Mouse (Mus musculus) layer of hippocampus, postnatal 25 days (tissue): ENCODE data around the gene Padi2. TPM values are rescaled to one million over a fixed set of nuclear protein-coding genes. Genes with fewer than 3 reads are reported as not detected.

Source experiments
- DNase-seq, 2 experiments: peaks; one replicate each; pipeline ENCODE4 v3.0.0; 2022; ENCODE audit warnings: mixed read lengths in 2 of 2, low spot score in 1 of 2; ENCODE audit errors: extremely low spot score in 1 of 2
- total RNA-seq, 2 experiments: library from RNA; stranded (reverse); gene quantifications; 2 replicates each; pipeline ENCODE4 v1.2.3; 2021

Padi2 gene
- 10 to 100 TPM; 21.2 to 22.2 TPM for total RNA-seq

DNA sequence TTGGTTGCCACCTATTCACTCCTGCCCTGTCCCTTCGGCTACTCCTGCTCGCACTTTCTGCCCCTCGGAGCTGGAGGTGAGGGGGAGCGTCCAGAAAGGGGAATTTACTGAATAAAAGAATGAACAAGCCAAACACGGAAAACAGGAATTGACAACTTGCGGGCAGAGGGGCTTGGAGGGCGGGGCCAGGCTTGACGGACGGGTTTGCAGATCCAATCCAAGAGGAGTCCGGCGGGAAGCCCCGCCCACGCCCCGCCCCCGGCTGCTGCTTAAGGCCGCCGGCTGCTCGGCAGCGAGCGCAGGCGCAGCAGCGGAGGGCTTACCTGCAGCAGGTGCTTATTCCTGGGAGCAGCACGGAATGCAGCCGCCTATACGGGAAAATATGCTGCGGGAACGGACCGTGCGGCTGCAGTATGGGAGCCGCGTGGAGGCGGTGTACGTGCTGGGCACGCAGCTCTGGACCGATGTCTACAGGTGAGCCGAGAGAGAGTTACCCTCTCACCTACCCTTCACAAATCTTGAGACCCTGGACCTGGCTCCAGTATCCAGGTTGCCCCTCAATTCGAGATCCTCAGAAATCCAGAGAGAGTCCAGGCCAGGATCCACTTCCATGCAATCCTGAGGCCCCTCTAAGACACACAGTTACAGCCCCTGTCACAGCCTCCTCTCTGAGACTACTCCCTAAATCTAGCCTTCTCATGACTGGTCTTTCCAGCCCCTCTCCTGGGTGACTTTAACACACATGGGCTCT, at the start of gene Padi2:
Gene Padi2, plus strand, starts transcription at position 269 of the 751 bp plus-strand sequence.
- peak; percentile 54 to 65 for DNase-seq

DNA sequence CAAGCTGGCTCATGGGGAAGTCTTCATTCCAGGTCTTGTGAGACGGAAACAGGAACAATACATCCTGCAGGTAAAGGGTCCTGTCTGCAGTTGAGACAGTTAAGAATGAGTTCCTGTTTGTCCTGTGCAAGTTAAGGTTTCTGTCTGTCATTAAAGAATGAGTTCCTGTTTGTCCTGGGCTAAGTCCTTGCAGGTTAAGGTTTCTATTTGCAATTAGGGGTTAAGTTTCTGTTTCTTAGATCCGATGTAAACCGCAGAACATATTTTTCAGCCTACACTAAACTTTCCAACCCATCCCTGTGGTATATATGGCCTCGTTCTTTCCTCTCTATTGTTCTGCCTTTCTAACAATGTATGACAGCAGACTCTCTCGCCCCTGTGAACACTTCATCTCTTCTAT, 49.1 kb upstream of the Padi2 start:
- DNase-seq = no peak

DNA sequence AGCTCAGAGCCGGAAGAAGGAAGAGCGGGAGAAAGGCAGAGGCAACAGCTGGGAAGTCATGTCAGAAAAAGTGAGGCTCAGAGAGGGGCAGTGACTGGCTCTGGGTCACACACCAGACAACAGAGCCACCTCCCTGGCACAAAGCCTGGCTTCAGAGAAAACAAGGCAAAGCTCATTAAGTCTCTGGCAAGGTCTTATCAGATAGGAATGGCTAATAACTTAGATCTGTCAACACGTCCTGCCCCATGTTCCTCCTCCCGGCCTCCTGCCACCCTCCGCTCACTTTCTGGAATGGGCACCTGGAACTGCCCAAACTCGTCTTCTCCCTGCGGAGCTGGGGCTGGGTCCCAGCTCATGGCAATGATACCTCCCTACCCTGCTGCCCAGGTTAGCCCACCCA, 48.3 kb upstream of the Padi2 start:
- DNase-seq = no peak

DNA sequence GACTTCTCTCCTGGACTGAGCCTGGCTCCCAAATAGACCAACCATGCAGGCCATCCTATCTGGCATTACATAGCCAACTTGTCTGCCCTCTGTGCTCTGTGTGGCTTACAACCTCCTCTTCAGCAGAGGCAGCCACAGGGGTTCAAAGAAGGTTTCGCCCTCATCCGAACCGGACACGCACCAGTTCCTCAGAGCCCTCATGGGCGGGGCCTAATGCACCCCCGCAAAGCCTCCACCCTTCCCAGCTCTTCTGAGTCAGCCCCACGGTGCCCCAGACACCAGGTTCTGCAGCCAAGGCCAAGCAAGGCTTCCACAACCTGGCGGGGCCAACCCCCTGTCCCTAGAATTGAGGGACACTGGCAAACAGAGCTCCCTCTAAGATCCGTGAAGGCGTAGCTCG, 46.9 kb upstream of the Padi2 start:
- no peak for DNase-seq

DNA sequence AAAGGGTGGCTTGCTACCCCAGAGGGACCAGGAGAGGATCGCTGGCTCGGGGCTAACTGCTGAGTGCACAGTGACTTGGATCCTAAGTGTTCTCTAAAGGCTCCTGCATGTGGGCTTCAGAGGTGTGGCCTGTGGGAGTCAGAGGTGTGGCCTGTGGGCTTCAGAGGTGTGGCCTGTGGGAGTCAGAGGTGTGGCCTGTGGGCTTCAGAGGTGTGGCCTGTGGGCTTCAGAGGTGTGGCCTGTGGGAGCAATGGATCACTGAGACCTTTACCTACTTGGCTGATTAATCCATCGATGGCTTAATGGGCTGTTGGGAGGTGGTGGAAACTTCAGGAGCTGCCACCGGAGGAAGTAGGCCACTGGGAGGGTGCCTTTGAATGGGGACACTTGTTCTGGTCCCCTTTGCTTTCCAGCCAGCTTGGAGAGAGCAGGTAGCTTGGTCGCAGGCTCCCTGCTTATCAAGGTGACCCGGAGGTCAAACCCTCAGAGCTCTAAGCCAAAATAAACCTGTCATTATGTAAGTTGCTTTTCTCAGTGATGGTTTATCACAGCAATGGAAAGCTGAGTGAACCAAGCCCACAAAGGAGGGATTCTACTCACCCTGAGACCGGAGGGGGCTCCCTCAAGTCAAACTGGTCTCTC, 45.9 kb upstream of the Padi2 start:
- DNase-seq = no peak

DNA sequence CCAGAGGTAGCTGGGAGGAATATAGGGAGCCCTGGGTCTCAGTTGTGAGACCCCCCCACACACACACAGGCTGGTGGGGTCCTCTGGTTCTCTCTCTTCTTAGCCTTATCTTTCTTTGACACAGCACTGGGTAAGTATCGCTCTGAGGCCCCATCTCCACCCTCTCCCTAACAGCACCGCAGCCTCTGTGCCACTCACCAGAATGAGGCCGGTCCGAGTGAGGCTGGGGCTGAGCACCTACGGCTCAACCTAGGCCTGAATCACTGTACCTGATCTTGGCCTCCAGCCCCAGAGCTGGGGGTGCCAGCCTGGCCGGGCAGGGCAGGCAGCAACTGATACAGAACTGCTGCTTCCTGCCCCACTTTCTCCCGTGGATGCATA, 45.4 kb upstream of the Padi2 start:
- no peak for DNase-seq

DNA sequence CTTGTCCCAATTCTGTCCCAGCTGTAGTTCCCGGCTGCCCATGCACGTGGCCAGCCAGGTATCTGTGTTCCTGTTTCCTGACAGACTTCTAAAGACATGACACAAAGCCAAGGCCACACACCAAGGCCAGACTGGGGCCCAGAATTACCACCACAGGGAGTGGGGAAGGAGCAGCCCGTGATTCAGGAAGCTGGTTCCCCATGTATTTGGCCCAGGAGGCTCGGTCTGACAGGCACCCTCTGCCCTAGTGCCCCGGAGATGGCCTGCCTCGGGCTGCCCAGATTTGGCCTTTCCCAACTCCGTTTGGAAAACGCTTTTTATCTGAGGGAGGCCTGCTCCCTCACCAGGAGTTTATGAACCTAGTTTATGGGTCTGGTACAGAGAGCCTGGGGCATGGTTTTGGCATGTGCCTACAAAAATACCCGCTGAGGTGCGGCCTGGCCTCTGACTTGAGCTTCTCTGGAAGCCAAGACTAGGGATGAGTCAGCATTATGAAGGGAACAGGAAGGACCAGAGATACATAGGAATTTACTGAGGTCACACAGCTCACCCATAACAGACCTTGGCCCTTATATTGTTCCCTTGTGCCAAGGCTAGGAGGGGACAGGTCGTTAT, 44.0 kb upstream of the Padi2 start:
- DNase-seq = no peak

DNA sequence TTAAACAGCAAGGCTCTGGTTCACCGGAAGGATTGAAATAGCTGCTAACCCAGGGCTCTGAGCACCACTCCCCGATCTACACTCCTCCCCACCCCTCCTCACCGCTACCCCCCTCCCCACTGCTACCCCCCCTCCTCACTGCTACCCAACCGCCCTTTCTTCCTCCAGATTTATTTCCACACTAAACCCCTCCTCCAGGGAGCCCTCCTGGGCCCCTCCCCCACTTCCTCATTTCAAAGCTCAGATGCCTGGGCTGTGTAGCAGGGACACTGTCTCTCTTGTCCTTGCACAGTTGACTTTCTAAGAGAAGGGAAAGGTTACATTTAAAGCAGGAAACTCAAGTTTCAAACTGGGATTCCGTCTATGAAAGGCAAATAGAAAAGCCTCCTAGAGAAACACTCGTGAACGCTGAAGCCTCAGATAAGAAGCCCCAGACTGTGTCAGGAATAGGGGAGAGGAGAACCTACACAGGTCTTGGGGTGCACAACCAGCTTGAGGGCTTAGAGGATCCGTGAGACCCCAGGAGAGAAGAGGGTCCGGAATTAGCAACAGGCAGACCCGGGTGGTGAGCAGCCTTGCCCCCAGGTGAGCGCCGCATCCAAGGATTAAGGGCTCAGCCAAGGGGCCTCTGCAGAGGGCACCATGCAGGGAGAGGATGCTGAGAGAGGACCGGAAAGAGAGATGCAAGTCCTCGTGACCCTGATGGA, 37.5 kb upstream of the Padi2 start:
- no peak for DNase-seq

DNA sequence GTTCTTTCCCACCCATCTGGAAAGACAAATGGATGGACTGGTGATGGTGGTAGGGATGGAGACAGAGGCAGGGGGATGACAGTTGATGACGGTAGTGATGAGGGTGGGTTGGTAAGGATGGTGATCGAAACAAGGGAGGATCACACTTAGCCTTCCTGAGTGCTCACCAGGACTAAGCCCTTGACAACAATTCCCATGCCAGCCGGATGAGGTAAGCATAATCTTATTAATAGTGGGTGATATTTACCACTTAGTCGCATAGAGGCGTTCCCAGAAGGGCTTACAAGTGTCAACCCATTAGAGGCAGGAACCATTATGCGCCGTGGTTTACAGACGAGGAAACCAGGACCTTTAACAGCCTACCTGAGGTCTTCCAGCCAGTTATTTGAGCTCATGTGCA, 36.2 kb upstream of the Padi2 start:
- DNase-seq = no peak

DNA sequence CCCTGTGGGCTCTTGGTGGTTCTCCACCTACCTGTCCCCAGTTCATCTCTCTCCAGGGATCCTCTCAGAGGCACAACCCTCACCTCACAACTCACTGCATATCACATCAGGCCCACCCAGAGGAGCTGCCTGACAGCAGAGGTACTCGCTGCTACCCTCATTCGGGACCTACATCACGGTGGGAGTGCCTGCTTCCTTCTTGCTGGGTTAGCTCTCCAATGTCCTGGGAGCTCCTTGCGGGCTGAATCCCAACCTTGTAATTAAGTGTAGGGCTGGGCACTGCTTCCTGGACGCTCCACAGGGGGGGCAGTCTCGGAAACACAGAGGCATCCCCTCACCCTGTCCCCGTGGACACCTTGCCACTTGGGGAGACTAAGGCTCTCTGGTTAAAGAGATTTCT, 35.3 kb upstream of the Padi2 start:
- DNase-seq = no peak

DNA sequence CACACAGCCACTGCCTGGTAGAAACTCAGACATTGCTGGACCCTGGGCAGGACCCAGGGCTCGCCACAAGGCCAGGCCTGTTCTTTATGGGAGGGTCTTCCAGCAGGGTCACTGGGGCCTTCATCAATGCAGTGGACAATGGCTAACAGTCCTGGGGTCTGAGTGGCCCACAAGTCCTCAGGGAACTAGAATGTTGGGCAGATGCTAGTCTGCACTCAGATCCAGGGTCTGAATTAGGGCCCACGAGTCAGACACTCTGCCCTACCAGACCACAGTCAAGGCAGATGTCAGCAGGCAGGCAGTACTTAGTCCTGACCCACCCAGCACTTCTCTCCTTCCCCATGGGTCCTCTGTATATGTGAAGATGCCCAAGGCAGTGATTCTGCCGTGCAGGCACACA, 34.8 kb upstream of the Padi2 start:
- DNase-seq = no peak

DNA sequence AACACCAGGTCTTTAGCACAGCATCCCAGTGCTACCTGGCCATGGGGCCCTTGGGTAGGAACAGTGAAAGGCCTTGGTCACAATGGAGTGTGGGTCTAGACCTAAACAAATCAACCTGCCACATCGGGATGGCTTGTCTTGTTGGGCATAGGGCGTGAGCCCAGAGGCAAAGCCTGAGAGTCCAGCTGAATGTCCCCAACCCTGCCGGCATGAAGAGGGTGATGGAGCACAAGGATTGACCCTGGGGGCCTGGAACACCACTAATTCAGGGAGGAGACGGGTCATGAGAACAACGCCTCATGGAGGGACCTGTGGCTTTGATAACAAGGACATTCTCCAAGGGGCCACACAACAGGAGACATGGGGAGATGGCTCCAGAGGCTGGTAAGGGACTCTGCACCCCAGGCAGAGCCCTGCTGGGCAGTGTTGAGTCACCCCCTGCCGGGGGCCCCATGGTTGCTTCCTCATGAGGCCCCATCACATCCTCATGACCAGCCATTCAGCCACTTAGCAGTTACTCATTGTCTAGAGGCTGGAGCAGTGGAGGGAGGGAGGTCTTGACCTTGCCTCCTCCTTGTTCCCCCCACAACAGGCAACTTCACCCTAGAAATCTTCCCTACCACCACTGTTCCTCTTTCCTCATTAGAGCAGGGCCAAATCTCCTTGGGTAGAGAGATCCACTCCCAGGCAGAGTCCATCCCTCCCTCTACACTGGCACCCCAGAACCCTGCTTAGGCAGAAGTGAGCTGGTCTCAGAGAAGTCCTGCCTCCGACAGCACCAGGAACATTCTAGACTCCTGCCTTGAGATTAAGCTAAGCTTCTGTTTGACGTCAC, 34.1 kb upstream of the Padi2 start:
- DNase-seq = no peak

DNA sequence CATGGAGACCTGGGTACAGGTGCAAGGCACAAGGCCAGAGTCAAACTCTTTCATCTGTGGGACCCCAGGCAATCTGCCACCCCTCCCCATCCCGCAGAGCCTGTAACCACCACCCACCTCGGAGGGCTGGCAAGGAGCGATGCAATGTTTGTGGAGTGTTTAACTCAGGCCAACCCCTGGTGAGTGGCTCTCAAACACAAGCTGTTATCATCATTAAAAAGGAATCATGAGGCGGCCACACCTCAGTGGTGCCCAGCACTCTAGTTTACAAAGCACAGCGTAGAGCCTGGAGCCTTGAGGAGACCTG, 33.5 kb upstream of the Padi2 start:
- no peak for DNase-seq

DNA sequence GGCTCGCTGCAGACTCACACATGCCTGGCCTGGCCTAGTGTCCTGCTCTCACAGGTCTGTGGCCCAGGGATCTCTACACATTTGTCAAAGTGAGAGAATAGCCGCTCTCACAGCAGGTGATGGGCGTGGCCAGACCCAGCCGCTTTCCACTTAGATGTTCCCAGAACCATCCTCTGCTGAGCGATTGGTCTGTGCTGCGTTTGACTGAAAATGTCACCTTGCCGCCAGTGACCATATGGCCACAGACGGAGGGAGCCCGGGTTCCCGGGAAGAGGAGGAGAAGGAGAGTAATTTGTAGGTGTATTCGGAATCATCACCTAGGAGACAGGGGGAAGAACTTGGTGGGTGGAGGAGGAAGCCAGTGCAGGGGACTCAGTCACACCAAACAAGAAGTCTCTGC, 33.1 kb upstream of the Padi2 start:
- no peak for DNase-seq

DNA sequence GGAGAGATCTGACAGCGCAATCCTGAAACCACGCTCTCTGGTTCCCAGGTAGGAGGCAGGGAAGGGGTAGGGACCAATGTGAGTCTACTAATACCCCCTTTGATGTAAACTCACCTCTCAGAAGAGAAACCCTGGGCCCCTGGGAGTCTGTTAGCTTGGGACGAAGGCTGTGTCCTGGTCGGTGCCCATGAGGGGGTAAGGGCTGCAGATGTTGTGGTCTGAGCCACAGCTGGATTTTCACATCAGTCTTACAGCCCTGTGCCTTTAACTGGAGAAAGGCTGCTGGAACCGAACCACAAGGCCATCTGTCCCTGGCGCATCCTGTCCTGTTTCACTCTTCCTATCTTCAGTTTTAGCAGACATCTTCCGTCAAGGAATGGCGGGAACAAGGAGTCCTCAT, 30.0 kb upstream of the Padi2 start:
- DNase-seq = no peak

DNA sequence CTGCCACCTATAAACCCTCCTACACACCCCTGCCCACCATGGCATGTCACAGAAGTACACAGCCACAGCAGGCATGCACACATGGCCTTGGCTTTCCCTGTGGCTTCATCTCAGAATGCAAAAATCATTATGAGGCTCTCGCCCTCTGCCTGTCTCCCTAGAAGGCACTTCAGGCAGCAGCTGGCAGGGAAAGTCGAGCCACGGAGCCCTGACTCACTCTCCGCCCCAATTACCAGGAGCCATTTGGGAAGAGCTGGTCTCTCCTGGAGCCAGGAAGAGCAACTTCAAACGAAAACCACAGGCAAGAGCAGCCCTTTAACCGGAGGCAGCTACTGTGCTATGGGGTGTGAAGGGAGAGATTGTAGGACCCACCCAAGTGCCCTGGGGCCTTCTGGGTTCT, 29.5 kb upstream of the Padi2 start:
- no peak for DNase-seq

DNA sequence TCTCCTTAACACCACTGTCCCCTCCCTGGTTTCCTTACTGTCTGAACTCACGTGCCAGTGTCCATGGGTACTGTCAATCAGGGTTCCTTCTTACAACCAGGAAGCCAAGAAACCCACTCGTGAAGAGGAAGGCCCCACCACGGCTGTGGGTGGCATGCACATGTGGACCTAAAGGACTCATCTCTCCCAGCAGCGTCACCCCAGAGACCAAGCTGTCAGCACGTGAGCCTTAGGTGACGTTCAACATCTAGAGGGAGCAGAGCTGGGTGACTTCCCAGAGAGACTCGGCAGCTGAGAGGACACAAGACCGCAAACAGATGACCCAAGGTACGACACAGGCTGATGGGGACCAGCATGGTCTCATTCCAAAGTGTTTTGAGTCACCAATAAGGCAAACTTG, 28.7 kb upstream of the Padi2 start:
- no peak for DNase-seq

DNA sequence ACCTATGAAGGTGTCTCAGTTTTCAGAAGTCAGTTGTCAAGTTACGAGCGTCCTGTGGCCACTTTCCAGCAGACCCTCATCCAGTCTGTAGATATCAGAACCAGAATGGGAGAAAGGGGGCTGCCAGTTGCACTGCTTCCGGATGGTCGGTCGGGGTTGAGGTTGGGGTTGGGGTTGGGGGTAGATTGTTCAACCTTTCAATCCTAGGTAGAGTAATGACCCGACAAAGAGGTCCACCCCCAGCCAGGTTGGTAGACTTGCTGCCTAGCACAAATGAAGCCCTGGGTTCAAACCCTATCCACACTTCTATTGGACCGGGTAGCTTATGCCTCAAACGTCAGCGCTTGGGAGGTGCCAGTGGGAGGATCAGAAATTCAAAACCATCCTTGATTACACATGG, 27.5 kb upstream of the Padi2 start:
- no peak for DNase-seq

DNA sequence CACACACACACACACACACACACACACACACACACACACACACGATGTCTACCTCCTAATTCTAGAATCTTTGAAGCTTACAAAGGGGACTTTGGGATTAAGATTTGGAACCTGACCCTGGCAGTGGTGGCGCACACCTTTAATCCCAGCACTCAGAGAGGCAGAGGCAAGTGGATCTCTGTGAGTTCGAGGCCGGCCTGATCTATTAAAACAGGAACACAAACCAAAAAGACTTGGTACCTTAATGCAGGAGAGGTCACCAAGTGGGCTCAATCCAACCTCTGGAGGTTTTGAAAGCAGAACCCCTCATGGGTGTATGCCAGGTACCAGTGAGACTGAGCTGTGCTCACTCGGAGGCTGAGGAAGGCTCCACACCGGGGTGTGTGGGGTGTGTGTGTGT, 27.0 kb upstream of the Padi2 start:
- DNase-seq = no peak

DNA sequence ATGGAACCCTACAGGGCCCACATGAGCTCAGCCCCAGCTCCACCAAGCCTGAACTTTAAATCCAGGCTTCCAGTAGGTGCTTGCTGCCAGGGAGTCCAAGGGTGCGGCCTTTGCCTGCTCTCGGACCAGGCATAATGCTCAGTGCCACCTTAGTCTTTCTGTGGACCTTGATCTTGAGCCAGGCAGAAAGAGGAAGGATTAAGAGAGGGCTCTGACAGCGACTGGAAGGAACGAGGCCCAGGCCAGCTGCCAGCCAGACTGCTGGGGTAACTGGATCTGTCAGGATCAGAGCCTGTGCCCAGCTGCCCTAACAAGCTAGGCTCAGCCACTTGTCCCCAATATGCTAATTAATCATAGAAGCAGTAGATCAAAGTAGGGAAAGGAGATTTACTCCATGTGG, 26.4 kb upstream of the Padi2 start:
- peak in 1 of 2 experiments; percentile 28 for DNase-seq

DNA sequence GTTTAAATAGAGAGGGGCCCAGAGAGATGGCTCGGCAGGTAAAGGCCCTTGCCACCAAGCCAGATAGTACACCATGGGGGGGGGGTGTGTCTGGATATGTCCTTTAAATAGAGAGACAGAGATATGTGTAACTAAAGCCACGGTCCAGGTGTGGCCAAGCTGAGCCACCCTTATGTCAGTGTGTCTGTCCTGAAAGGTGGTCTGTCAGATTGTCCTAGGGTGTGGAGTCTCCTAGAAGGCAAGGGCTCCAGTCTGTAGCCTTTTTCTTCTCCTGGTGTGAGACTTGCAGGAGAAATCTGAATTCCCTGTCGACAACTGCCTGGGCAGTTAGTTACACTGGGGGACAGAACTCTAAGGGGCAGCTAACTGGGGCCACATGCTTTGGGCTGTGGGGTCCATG, 25.9 kb upstream of the Padi2 start:
- no peak for DNase-seq
